Mouse (Mus musculus) lung, embryonic 15.5 days (tissue): ENCODE results near the gene Edn3. TPM values are rescaled to one million over a fixed set of nuclear protein-coding genes. Genes with fewer than 3 reads are reported as not detected.

ENCODE experiments used
- ATAC-seq: fragments of 200-750 bp; cut with Nextera tagmentation; 2 replicates; pipeline ENCODE4 v1.8.0; 2017; ENCODE audit warnings: moderate number of reproducible peaks, borderline replicate concordance; ENCODE audit not compliant: low FRiP score, low TSS enrichment; ENCODE audit errors: extremely low read depth
- H3K27ac ChIP-seq: fragments of 300-500 bp; sonication (generic); 2 replicates; pipeline ENCODE4 v1.5.1; 2015; ENCODE audit warnings: moderate library complexity, mild to moderate bottlenecking, inconsistent platforms
- H3K27me3 ChIP-seq: fragments of 300-500 bp; sonication (generic); 2 replicates; pipeline ENCODE4 v1.6.1; 2015; ENCODE audit warnings: inconsistent platforms
- H3K36me3 ChIP-seq: fragments of 300-500 bp; sonication (generic); 2 replicates; pipeline ENCODE4 v1.6.1; 2015; ENCODE audit warnings: inconsistent platforms
- H3K4me1 ChIP-seq: fragments of 300-500 bp; sonication (generic); 2 replicates; pipeline ENCODE4 v1.6.1; 2015; ENCODE audit warnings: inconsistent platforms
- H3K4me2 ChIP-seq: fragments of 300-500 bp; sonication (generic); 2 replicates; pipeline ENCODE4 v1.6.1; 2015; ENCODE audit warnings: inconsistent platforms, mild to moderate bottlenecking, moderate library complexity
- H3K4me3 ChIP-seq: fragments of 300-500 bp; sonication (generic); 2 replicates; pipeline ENCODE4 v1.5.1; 2015; ENCODE audit warnings: mild to moderate bottlenecking, inconsistent platforms
- H3K9ac ChIP-seq: fragments of 300-500 bp; sonication (generic); 2 replicates; pipeline ENCODE4 v1.6.1; 2015; ENCODE audit warnings: inconsistent platforms
- H3K9me3 ChIP-seq: fragments of 300-500 bp; sonication (generic); 2 replicates; pipeline ENCODE4 v1.6.1; 2016; ENCODE audit warnings: inconsistent platforms
- WGBS: fragments of 180-500 bp; shearing (Covaris S2); methylation state at CpG from one replicate; pipeline ENCODE4 v1.1.7; 2015; 5-methylcytosine and 5-hydroxymethylcytosine counted together
- polyA plus RNA-seq: library from polyadenylated mRNA; unstranded; fragments of >200 nt; fragmentation: Nextera tagmentation; extraction: Ambion mirVana; gene quantifications from 2 replicates; pipeline ENCODE4 v1.2.1, GENCODE M21; 2015

The Edn3 gene
- 34.3 and 38.4 TPM in 2 replicates for polyA plus RNA-seq

GRCm38 (mm10) chr2:174760479-174761121, at the start of gene Edn3:
TSS of gene Edn3 (plus strand) at chr2:174760619.
- ATAC-seq: peak; percentile 70
- WGBS: 1% methylated on average over 48 of the region's 48 CpGs
- H3K27ac ChIP-seq: peak within 1 kb of the TSS; percentile 83
- no peaks in the 10 kb centered on the region; the same call in 1 of the 2 replicates for H3K27me3 ChIP-seq
- H3K36me3 ChIP-seq: no peaks in the 10 kb centered on the region
- peaks cover 20% of the 10 kb centered on the region; the same call in 1 of the 2 replicates for H3K4me1 ChIP-seq
- no peaks in the 10 kb centered on the region for H3K9me3 ChIP-seq
- H3K9ac ChIP-seq: peak within 1 kb of the TSS; percentile 60
- H3K4me3 ChIP-seq: peak within 1 kb of the TSS; percentile 52
- H3K4me2 ChIP-seq: peak within 1 kb of the TSS; percentile 95

DNA sequence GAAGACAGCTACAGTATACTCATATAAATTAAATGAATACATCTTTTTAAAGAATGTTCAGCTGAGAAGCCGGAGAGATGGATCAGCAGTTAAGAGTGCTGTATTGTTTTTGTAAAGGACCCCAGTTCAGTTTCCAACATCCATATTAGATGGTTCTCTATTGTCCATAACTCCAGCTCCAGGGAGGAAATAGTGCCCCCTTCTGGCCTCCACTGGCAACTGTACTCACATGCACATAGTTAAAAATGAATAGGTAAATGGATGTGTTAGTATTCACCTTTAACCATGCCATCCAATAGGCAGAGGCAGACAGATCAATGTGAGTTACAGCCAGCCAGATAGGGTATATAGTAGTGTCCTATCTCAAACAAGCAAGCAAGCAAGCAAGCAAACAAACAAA, 48.4 kb upstream of the Edn3 start:
- no peaks in the 10 kb centered on the region for H3K4me1 ChIP-seq
- no peaks in the 10 kb centered on the region for H3K27me3 ChIP-seq
- WGBS: 100% methylated on average over 1 of the region's 1 CpGs
- no peak overlapping the region for H3K9ac ChIP-seq
- no peak overlapping the region for H3K4me3 ChIP-seq
- H3K27ac ChIP-seq: no peak overlapping the region
- no peak for ATAC-seq
- no peaks in the 10 kb centered on the region for H3K9me3 ChIP-seq
- H3K36me3 ChIP-seq: no peaks in the 10 kb centered on the region
- no peak overlapping the region for H3K4me2 ChIP-seq

DNA sequence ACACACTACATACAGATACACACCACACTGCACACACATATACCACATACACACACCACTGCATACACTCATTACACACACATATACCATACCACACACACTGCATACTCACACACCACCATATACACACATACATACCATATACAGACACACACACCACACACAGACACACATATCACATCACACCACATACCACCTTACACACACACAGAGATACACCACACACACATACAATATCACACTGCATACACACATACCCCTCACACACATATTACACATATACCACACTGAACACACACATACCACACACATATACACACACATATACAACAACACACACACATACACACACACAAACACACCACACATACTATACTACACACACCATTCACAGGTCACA, 44.5 kb upstream of the Edn3 start:
- no peaks in the 10 kb centered on the region for H3K27me3 ChIP-seq
- no peak for ATAC-seq
- H3K27ac ChIP-seq: no peak overlapping the region
- H3K4me2 ChIP-seq: no peak overlapping the region
- H3K4me3 ChIP-seq: no peak overlapping the region
- H3K4me1 ChIP-seq: no peaks in the 10 kb centered on the region
- no peak overlapping the region for H3K9ac ChIP-seq
- H3K36me3 ChIP-seq: no peaks in the 10 kb centered on the region
- no peaks in the 10 kb centered on the region for H3K9me3 ChIP-seq

- H3K27me3 ChIP-seq: no peaks in the 10 kb centered on the region
- no peak overlapping the region for H3K27ac ChIP-seq
- no peak overlapping the region for H3K9ac ChIP-seq
- 79% methylated on average over 4 of the region's 4 CpGs for WGBS
- no peaks in the 10 kb centered on the region for H3K9me3 ChIP-seq
- no peak overlapping the region for H3K4me2 ChIP-seq
- H3K36me3 ChIP-seq: no peaks in the 10 kb centered on the region
- no peak for ATAC-seq
- H3K4me1 ChIP-seq: no peaks in the 10 kb centered on the region
- no peak overlapping the region for H3K4me3 ChIP-seq
These were observed 42.6 kb upstream of the Edn3 start for GRCm38 (mm10) chr2:174717857-174718256.

- H3K4me3 ChIP-seq: no peak overlapping the region
- no peaks in the 10 kb centered on the region for H3K9me3 ChIP-seq
- ATAC-seq: no peak
- no peak overlapping the region for H3K27ac ChIP-seq
- no peak overlapping the region for H3K9ac ChIP-seq
- H3K36me3 ChIP-seq: no peaks in the 10 kb centered on the region
- 87% methylated on average over 10 of the region's 10 CpGs for WGBS
- no peaks in the 10 kb centered on the region for H3K4me1 ChIP-seq
- no peak overlapping the region for H3K4me2 ChIP-seq
- H3K27me3 ChIP-seq: no peaks in the 10 kb centered on the region
These were observed 33.1 kb upstream of the Edn3 start for GRCm38 (mm10) chr2:174727114-174727823.

- H3K4me3 ChIP-seq: no peak overlapping the region
- no peaks in the 10 kb centered on the region for H3K9me3 ChIP-seq
- no peaks in the 10 kb centered on the region for H3K36me3 ChIP-seq
- WGBS: 62% methylated on average over 5 of the region's 5 CpGs
- H3K4me1 ChIP-seq: no peaks in the 10 kb centered on the region
- H3K4me2 ChIP-seq: no peak overlapping the region
- H3K9ac ChIP-seq: no peak overlapping the region
- ATAC-seq: 0 out of 2 replicates have a peak, but pooled peaks have one; percentile 49
- H3K27me3 ChIP-seq: no peaks in the 10 kb centered on the region
- peak overlapping the region; percentile 18; the same call in 1 of the 2 replicates for H3K27ac ChIP-seq
These were observed 28.5 kb upstream of the Edn3 start for GRCm38 (mm10) chr2:174731939-174732338.

GRCm38 (mm10) chr2:174735270-174735669, 25.1 kb upstream of the Edn3 start:
- Histone ChIP-seq H3K9ac (no peak overlapping the region), H3K4me3 (no peak overlapping the region), H3K27ac (no peak overlapping the region), H3K4me2 (no peak overlapping the region), H3K36me3 (no peaks in the 10 kb centered on the region), H3K27me3 (no peaks in the 10 kb centered on the region), H3K4me1 (no peaks in the 10 kb centered on the region), H3K9me3 (no peaks in the 10 kb centered on the region)
- whole genome bisulfite sequencing: 76% methylated on average over 1 of the region's 1 CpGs
- ATAC-seq: no peak

DNA sequence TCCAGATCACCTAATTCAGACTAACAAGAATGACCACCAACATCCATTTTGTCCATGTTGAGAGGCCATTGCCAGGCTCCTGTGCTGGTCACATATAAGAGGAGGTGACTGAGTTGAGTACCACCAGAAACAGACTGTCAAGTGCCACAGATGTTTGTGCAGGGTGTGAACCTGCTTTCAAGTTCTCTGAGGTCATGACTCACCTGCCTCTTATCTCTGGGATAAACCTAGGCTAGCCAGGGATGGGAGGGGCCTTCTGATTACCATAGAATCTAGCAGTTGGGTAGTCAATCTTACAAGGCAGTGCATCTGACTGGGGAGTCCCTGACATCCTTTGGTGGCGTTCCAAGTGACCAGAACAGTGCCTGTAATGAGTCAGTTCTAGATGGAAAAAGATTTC, 13.2 kb upstream of the Edn3 start:
- H3K4me3 ChIP-seq: no peak overlapping the region
- WGBS: 56% methylated on average over 1 of the region's 1 CpGs
- no peak overlapping the region for H3K27ac ChIP-seq
- H3K4me1 ChIP-seq: peaks cover 11% of the 10 kb centered on the region
- H3K36me3 ChIP-seq: no peaks in the 10 kb centered on the region
- no peaks in the 10 kb centered on the region for H3K27me3 ChIP-seq
- H3K9me3 ChIP-seq: no peaks in the 10 kb centered on the region
- no peak overlapping the region for H3K4me2 ChIP-seq
- ATAC-seq: peak; percentile 42; the same call in 1 of the 2 replicates
- H3K9ac ChIP-seq: no peak overlapping the region

DNA sequence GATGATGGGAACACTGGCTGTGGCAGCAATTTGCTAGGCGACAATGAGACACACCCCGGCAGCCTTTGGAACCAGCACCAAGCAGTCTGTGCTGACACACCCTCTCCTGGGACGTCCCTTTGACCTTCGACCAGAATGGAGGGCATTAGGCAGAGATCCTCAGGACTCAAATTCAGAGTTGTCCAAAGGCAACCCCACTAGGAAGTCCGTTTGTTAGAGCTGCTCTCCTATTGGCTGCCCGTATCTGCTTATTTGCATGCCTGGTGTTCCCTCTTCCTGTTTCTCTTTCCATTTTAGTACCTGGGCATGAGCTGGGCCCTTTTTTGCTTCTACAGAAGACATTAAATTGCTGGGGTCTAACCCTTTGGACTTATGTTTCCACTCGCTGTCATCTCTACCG, 12.0 kb upstream of the Edn3 start:
- Histone ChIP-seq H3K27me3 (no peaks in the 10 kb centered on the region), H3K4me2 (peak overlapping the region; percentile 6; the same call in 1 of the 2 replicates), H3K36me3 (no peaks in the 10 kb centered on the region), H3K9ac (no peak overlapping the region), H3K9me3 (no peaks in the 10 kb centered on the region), H3K27ac (no peak overlapping the region), H3K4me1 (peaks cover 13% of the 10 kb centered on the region), H3K4me3 (no peak overlapping the region)
- WGBS: 56% methylated on average over 8 of the region's 8 CpGs
- no peak for ATAC-seq

GRCm38 (mm10) chr2:174753197-174753596, 7.2 kb upstream of the Edn3 start:
- peak overlapping the region; percentile 83 for H3K27ac ChIP-seq
- no peak overlapping the region for H3K9ac ChIP-seq
- no peaks in the 10 kb centered on the region for H3K9me3 ChIP-seq
- H3K4me1 ChIP-seq: peaks cover 15% of the 10 kb centered on the region
- no peak overlapping the region for H3K4me3 ChIP-seq
- 86% methylated on average over 1 of the region's 1 CpGs for WGBS
- H3K36me3 ChIP-seq: no peaks in the 10 kb centered on the region
- H3K27me3 ChIP-seq: no peaks in the 10 kb centered on the region
- no peak overlapping the region for H3K4me2 ChIP-seq
- ATAC-seq: no peak

GRCm38 (mm10) chr2:174754231-174754630, 6.2 kb upstream of the Edn3 start:
- no peaks in the 10 kb centered on the region for H3K27me3 ChIP-seq
- H3K36me3 ChIP-seq: no peaks in the 10 kb centered on the region
- no peak overlapping the region for H3K4me3 ChIP-seq
- H3K4me1 ChIP-seq: peaks cover 5% of the 10 kb centered on the region; the same call in 1 of the 2 replicates
- WGBS: 46% methylated on average over 1 of the region's 1 CpGs
- H3K9me3 ChIP-seq: no peaks in the 10 kb centered on the region
- no peak overlapping the region for H3K9ac ChIP-seq
- peak; percentile 77; the same call in 1 of the 2 replicates for ATAC-seq
- H3K4me2 ChIP-seq: no peak overlapping the region
- H3K27ac ChIP-seq: peak overlapping the region; percentile 83

GRCm38 (mm10) chr2:174759189-174759588, 1.2 kb upstream of the Edn3 start:
- H3K36me3 ChIP-seq: no peaks in the 10 kb centered on the region
- no peak overlapping the region for H3K9ac ChIP-seq
- no peak overlapping the region for H3K27ac ChIP-seq
- H3K4me3 ChIP-seq: no peak overlapping the region
- no peaks in the 10 kb centered on the region; the same call in 1 of the 2 replicates for H3K27me3 ChIP-seq
- peaks cover 20% of the 10 kb centered on the region; the same call in 1 of the 2 replicates for H3K4me1 ChIP-seq
- no peak overlapping the region for H3K4me2 ChIP-seq
- no peak for ATAC-seq
- WGBS: 59% methylated on average over 4 of the region's 4 CpGs
- no peaks in the 10 kb centered on the region for H3K9me3 ChIP-seq
